Mouse (Mus musculus): Measurements from ENCODE around the gene Dusp22. TPM values are rescaled to one million over a fixed set of nuclear protein-coding genes. Genes with fewer than 3 reads are reported as not detected.

The Dusp22 gene
- polyA plus RNA-seq, 1 experiment from 2014 or later, result 18.0 TPM

DNA sequence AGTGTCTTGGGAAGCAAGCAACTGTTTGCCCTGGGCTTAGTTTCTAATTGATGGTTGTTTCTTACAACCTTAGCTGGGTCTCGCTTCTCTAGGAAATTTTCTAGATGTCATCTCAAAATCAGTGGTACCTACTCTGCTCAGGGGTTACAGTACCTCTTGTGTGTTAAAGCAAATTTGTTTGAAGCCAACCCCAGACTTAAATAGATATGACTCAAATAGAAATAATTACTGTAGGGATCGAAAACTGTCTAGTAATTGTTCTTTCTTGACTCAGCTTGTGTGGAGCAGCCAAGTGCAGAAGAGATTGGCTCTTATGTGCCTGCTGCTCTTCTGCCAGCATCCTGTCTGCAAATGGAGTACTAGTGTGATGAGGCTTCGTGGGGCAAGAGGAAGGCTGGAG is 22.5 kb downstream of the Dusp22 start:
- H3K9me3 ChIP-seq, result no peaks in the 10 kb centered on the region
- no peak overlapping the region for H3K27ac ChIP-seq (replicated peaks)
- H3K4me1 ChIP-seq, result no peaks in the 10 kb centered on the region
- 87% methylated on average over 3 of the region's 3 CpGs for WGBS
- no peaks in the 10 kb centered on the region for H3K36me3 ChIP-seq (replicated peaks)
- no peaks in the 10 kb centered on the region for H3K27me3 ChIP-seq (replicated peaks; ENCODE audit: low read depth, poor library complexity, severe bottlenecking)
- DNase-seq (ENCODE audit: low spot score), result no peak
- no peak overlapping the region for H3K4me3 ChIP-seq

DNA sequence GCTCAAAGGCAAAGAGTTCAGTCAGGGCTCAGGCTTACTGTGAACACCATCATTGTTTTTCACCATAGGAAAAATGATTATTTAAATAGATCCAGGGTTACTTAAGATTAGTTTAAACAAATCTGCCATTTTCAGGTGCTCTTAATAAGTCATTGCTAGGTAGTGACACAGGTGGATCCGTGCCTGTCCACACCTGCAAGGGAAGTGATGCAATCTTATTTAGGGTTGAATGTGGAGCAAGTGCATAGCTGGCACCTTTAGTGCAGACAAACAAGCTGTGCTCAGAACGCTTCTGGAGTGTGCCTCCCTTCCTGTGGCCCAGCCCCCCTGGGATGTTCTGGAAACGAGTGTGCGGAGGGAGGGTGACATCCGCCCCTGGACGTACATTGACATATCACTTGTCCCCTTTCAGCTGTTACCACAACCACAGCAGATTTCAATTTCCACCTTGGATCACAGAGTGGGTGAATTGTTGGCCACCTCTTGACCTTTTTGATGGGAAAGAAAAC is 24.9 kb downstream of the Dusp22 start:
- no peaks in the 10 kb centered on the region for H3K27me3 ChIP-seq (replicated peaks; ENCODE audit: low read depth, poor library complexity, severe bottlenecking)
- no peaks in the 10 kb centered on the region for H3K4me1 ChIP-seq
- H3K4me3 ChIP-seq, result no peak overlapping the region
- no peak for DNase-seq (ENCODE audit: low spot score)
- no peak overlapping the region for H3K27ac ChIP-seq (replicated peaks)
- H3K36me3 ChIP-seq (replicated peaks), result no peaks in the 10 kb centered on the region
- H3K9me3 ChIP-seq, result no peaks in the 10 kb centered on the region
- 67% methylated on average over 6 of the region's 6 CpGs for WGBS

DNA sequence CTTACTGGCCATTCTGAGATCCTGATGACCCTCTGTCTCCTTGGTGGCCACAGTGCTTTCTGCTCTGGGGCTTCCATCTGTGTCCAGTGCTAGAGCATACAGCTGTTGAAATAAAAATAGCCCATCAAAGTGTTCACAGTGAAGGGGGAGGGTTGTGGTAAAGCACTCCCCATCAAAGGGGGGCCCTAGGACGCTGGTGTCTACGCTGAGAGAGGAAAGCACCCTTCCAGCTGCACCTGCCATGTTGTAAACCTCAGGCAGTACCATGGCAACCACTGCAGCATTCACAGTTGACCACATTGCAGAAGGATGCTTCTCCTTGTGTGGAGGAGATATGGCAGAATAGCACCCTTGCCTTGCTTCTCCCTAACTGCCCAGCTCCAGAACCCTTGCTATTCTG is 26.2 kb downstream of the Dusp22 start:
- no peak for DNase-seq (ENCODE audit: low spot score)
- Histone ChIP-seq H3K4me1 (no peaks in the 10 kb centered on the region), H3K27ac (replicated peaks) (no peak overlapping the region), H3K4me3 (no peak overlapping the region), H3K9me3 (no peaks in the 10 kb centered on the region), H3K27me3 (replicated peaks; ENCODE audit: low read depth, poor library complexity, severe bottlenecking) (no peaks in the 10 kb centered on the region), H3K36me3 (replicated peaks) (no peaks in the 10 kb centered on the region)
- WGBS, result 88% methylated on average over 2 of the region's 2 CpGs

DNA sequence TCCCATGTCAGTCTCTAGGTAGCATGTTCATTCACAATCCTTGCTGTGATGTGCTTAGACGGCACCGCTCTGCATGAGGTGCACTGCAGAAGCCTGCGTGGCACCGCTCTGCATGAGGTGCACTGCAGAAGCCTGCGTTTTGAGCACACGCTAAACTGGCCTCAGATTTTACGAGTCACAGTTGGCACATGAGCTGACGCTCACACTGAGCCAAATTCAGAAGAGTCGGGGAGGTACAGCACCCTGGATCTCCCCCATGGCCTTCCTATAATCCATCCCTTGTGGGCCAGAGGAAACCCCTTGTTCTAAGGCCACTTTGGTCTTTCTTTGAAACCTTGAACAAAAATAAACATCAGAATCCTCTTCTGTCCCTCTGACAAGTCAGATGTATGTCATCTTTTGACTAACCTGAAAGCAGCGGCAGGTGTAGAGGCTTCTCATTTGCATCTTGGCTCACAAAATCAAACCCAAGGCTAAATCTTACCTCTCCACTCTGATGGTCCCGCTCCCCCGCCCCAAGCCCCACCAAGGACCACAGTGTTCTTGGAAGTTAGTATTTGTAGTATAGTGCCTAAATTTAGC is 28.3 kb downstream of the Dusp22 start:
- no peak overlapping the region for H3K4me3 ChIP-seq
- no peaks in the 10 kb centered on the region for H3K9me3 ChIP-seq
- WGBS, result 93% methylated on average over 12 of the region's 12 CpGs
- no peak for DNase-seq (ENCODE audit: low spot score)
- H3K27ac ChIP-seq (replicated peaks), result no peak overlapping the region
- no peaks in the 10 kb centered on the region for H3K36me3 ChIP-seq (replicated peaks)
- no peaks in the 10 kb centered on the region for H3K4me1 ChIP-seq
- no peaks in the 10 kb centered on the region for H3K27me3 ChIP-seq (replicated peaks; ENCODE audit: low read depth, poor library complexity, severe bottlenecking)

DNA sequence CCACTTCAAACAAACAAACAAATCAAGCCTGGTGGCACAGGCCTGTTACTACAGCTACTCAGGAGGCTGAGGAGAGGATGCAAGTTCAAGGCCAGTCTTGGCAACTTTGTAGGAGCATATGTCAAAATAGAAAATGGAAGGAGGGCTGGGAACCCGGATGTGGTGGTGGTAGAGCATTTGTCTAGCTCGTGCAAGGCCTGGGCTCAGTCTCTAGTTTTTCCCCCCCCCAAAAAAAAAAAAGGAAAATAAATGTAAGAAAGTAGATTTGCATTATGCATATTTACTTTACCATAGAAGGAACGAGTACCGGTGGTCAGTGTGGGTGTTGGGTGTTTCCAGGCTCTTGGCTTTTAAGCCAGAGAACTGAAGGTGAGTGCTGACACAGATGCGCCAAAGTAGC is 29.7 kb downstream of the Dusp22 start:
- WGBS, result 93% methylated on average over 5 of the region's 5 CpGs
- DNase-seq (ENCODE audit: low spot score), result no peak
- H3K27ac ChIP-seq (replicated peaks), result no peak overlapping the region
- no peaks in the 10 kb centered on the region for H3K9me3 ChIP-seq
- no peaks in the 10 kb centered on the region for H3K36me3 ChIP-seq (replicated peaks)
- no peak overlapping the region for H3K4me3 ChIP-seq
- no peaks in the 10 kb centered on the region for H3K27me3 ChIP-seq (replicated peaks; ENCODE audit: low read depth, poor library complexity, severe bottlenecking)
- H3K4me1 ChIP-seq, result no peaks in the 10 kb centered on the region

DNA sequence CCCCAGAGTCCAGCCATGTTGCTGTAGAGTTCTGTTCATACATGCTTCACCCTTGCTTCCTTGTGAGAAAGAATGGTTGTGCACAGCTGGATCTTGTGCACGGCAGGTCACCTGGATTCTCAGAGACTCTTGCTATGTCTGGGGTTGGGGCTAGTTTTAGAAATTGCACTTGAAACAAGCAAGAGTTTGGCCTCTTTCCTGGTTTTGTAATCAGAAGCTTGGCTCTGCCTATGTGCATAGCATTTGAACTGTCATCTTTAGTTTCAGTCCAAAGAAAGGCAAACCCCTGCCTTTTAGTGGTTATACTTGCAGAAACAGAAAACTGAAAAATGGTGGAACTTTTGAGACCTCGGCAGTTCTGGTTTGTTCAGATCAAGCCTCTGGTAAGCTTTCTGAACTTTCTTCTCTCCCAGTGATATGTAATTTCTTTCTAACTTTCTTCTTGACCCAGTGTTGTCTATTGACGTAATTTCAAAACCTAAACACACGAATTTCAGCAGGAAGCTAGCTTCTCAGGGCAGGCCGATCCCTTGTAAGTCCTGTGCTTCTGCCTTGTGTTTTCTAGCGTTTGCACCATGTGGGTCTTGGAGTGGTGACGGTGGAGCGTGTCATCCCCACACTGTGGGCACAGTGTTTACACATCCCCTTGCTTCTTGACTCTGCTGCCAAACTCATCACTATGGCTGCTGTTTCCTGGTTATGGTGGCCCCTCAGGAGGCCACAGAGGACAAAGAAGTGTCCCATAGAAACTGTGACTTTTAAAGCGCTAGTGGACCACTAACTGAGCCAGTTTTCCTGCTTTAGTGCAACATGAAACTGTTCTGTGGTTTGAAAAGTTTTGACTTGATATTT is 31.9 kb downstream of the Dusp22 start:
- H3K4me3 ChIP-seq, result no peak overlapping the region
- no peaks in the 10 kb centered on the region for H3K9me3 ChIP-seq
- WGBS, result 85% methylated on average over 9 of the region's 9 CpGs
- H3K4me1 ChIP-seq, result no peaks in the 10 kb centered on the region
- H3K27ac ChIP-seq (replicated peaks), result no peak overlapping the region
- H3K27me3 ChIP-seq (replicated peaks; ENCODE audit: low read depth, poor library complexity, severe bottlenecking), result no peaks in the 10 kb centered on the region
- peaks cover 4% of the 10 kb centered on the region; the same call in 1 of the 2 replicates for H3K36me3 ChIP-seq (replicated peaks)
- no peak for DNase-seq (ENCODE audit: low spot score)

DNA sequence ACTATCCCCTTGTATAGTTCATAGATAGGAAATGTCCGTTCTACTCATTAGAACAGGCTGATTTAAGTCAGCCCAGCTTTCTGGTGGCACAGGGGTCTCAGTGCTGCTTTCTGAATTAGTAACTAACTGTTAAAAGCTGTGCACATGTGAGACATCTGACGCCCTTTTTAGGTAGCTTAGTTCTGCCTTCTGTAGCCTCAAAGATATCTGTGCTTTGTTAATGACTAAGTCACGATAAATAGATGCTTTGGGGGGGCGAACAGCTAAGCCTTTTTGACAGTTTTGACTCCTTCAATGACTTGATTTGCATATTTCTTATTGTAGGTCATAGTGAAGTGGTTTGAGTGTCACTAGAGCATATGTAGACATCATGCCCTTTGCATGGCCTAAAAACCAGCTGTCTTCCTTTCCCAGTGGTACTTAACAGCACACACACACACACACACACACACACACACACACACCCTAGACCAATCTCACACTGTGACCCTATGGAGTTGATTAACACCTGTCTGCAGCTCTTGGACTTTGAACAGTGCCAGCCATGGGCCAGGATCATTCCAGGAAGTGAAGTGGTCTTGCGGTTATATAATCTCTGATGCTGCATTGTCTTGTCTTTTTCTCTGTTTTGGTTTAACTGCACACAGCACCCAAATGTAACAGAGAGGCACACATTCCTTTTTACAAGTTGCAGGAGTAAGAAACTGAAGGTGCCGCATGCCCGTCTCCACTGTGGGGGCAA is 33.0 kb downstream of the Dusp22 start:
- Histone ChIP-seq H3K36me3 (replicated peaks) (peaks cover 4% of the 10 kb centered on the region; the same call in 1 of the 2 replicates), H3K9me3 (no peaks in the 10 kb centered on the region), H3K4me1 (no peaks in the 10 kb centered on the region), H3K27me3 (replicated peaks; ENCODE audit: low read depth, poor library complexity, severe bottlenecking) (no peaks in the 10 kb centered on the region), H3K4me3 (no peak overlapping the region), H3K27ac (replicated peaks) (no peak overlapping the region)
- no peak for DNase-seq (ENCODE audit: low spot score)
- 88% methylated on average over 7 of the region's 7 CpGs for WGBS

DNA sequence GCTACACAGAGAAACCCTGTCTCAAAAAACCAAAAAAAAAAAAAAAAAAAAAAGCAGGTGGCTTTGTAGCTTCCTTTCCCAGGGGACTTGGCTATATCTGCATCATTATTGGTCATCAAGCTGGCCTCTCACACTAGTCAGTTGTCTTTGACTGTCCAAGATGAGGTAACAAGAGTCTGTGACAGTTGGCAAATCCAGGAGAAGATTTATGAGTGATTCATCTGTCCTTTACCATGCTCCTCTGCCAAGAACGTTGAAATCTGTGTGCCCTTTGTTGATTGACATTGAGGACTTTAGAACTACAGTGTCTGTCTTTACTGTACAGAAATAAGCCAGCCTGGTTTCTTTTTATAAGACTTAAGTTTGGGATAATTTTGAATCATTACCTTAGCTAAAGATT is 35.4 kb downstream of the Dusp22 start:
- H3K36me3 ChIP-seq (replicated peaks), result peaks cover 4% of the 10 kb centered on the region; the same call in 1 of the 2 replicates
- H3K27me3 ChIP-seq (replicated peaks; ENCODE audit: low read depth, poor library complexity, severe bottlenecking), result no peaks in the 10 kb centered on the region
- H3K4me1 ChIP-seq, result no peaks in the 10 kb centered on the region
- no peak overlapping the region for H3K27ac ChIP-seq (replicated peaks)
- WGBS, result 79% methylated on average over 1 of the region's 1 CpGs
- no peaks in the 10 kb centered on the region for H3K9me3 ChIP-seq
- no peak overlapping the region for H3K4me3 ChIP-seq
- DNase-seq (ENCODE audit: low spot score), result no peak

DNA sequence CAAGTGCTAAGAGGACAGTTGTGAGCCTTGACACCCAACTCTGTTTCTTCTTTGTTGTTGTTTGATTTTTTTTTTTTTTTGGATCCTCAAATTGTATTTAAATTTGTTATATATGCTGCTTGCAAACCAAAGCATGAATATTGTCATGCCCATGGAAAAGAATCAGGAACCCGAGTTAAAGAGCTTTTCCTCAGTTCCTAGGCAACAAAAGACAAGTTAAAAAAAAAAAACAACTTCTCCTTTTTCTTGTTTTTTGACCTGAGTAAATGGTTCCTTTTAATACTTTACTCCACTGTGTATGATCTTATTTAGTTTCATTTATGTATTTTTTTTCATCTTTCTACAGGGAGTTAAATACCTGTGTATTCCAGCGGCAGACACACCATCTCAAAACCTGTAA is 36.1 kb downstream of the Dusp22 start:
- Histone ChIP-seq H3K27ac (replicated peaks) (no peak overlapping the region), H3K36me3 (replicated peaks) (peaks cover 4% of the 10 kb centered on the region; the same call in 1 of the 2 replicates), H3K9me3 (no peaks in the 10 kb centered on the region), H3K4me1 (no peaks in the 10 kb centered on the region), H3K27me3 (replicated peaks; ENCODE audit: low read depth, poor library complexity, severe bottlenecking) (no peaks in the 10 kb centered on the region), H3K4me3 (no peak overlapping the region)
- DNase-seq (ENCODE audit: low spot score), result no peak
- WGBS, result 89% methylated on average over 2 of the region's 2 CpGs

DNA sequence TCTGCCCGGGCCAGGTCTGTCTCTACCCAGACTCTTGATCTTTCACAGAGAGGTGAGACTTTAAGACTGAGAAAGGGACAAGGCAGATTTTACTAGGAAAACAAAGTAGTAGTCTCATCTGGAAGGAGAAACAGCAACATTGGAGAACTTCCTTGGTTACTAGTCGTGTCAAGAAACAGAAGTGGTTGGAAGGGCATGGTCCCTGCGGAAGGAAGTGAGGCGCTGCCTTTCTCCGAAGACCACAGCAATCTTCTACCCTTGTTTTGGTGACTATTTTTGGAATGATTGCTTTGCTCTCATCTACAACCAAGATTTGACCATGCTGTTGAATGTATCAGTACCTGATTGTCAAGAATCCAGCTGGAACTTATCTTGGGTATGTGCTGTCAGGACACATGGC is 38.1 kb downstream of the Dusp22 start:
- no peaks in the 10 kb centered on the region for H3K27me3 ChIP-seq (replicated peaks; ENCODE audit: low read depth, poor library complexity, severe bottlenecking)
- H3K4me1 ChIP-seq, result no peaks in the 10 kb centered on the region
- no peak overlapping the region for H3K4me3 ChIP-seq
- no peak overlapping the region for H3K27ac ChIP-seq (replicated peaks)
- H3K36me3 ChIP-seq (replicated peaks), result peaks cover 4% of the 10 kb centered on the region; the same call in 1 of the 2 replicates
- DNase-seq (ENCODE audit: low spot score), result no peak
- 91% methylated on average over 5 of the region's 5 CpGs for WGBS
- no peaks in the 10 kb centered on the region for H3K9me3 ChIP-seq

DNA sequence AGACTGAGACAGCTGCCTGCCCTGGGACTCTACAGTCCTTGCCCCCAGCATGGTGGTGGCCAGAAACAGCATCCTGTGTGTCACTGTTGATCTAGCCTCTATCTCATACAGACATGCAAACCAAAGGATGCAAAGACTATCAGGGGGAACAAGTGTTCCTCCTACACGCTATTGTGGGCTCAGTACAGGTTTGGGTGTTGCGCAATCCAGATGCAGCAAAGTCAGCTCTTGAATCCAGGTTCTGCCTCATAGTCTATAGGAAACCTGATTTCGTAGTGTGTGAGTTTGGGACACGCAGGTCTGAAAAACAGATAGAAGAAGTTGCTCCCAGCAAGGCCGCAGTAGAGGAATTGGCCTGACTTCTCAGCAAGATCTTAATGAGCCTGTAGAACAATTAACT is 42.9 kb downstream of the Dusp22 start:
- no peak for DNase-seq (ENCODE audit: low spot score)
- H3K27ac ChIP-seq (replicated peaks), result no peak overlapping the region
- WGBS, result 95% methylated on average over 5 of the region's 5 CpGs
- no peaks in the 10 kb centered on the region for H3K36me3 ChIP-seq (replicated peaks)
- no peaks in the 10 kb centered on the region for H3K4me1 ChIP-seq
- no peaks in the 10 kb centered on the region for H3K27me3 ChIP-seq (replicated peaks; ENCODE audit: low read depth, poor library complexity, severe bottlenecking)
- H3K4me3 ChIP-seq, result no peak overlapping the region
- no peaks in the 10 kb centered on the region for H3K9me3 ChIP-seq

DNA sequence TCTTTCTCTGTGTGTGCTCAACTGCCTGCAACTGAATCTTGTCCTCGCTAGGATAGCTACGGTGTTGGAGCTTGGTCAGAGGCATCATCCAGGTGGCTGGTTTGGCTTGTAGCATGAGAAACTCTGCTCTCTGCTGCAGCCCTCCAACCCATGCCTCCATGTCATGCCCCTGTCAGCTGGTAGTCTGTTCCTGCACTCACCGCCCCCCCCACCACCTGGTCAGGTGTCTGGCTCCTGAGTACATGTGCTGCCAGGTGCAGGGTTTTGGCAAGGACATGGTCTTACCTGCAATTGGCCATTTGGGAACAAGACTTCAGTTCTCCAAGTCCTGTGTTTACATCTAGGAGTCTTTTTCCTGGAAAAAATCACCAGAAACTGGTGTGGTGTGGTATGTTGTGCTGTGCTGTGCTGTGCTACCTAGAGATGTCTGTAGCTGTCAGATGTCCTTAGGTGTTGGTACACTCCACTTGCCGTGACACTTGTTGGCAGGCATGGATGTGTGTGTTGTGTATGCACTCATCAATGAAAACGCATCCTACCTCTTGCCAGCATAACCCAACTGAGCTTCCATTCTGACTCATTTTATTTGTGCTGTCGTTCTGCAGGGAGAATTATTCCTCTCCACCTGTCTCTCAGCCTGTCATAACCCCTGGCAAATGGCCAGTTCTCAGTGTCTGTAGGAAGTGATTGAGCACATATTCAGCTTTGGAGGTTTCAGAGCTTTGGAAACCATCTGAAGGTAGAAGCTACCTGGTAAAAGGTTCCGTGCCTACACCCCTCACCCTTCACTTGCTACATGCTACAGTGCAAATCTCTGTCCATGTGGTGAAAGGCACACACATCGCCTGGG is 44.7 kb downstream of the Dusp22 start:
- no peak for DNase-seq (ENCODE audit: low spot score)
- no peak overlapping the region for H3K27ac ChIP-seq (replicated peaks)
- H3K27me3 ChIP-seq (replicated peaks; ENCODE audit: low read depth, poor library complexity, severe bottlenecking), result no peaks in the 10 kb centered on the region
- no peaks in the 10 kb centered on the region; the same call in 1 of the 2 replicates for H3K36me3 ChIP-seq (replicated peaks)
- 93% methylated on average over 8 of the region's 8 CpGs for WGBS
- no peak overlapping the region for H3K4me3 ChIP-seq
- no peaks in the 10 kb centered on the region for H3K9me3 ChIP-seq
- H3K4me1 ChIP-seq, result no peaks in the 10 kb centered on the region

Measured in embryonic facial prominence, embryonic 10.5 days (tissue).